Mouse (Mus musculus): ENCODE results near the gene Nrd1. TPM values are rescaled to one million over a fixed set of nuclear protein-coding genes. Genes with fewer than 3 reads are reported as not detected.

Gene Nrd1
- total RNA-seq (2022) = 100 to 1,000 TPM; 134 to 179 (median 159) TPM

DNA sequence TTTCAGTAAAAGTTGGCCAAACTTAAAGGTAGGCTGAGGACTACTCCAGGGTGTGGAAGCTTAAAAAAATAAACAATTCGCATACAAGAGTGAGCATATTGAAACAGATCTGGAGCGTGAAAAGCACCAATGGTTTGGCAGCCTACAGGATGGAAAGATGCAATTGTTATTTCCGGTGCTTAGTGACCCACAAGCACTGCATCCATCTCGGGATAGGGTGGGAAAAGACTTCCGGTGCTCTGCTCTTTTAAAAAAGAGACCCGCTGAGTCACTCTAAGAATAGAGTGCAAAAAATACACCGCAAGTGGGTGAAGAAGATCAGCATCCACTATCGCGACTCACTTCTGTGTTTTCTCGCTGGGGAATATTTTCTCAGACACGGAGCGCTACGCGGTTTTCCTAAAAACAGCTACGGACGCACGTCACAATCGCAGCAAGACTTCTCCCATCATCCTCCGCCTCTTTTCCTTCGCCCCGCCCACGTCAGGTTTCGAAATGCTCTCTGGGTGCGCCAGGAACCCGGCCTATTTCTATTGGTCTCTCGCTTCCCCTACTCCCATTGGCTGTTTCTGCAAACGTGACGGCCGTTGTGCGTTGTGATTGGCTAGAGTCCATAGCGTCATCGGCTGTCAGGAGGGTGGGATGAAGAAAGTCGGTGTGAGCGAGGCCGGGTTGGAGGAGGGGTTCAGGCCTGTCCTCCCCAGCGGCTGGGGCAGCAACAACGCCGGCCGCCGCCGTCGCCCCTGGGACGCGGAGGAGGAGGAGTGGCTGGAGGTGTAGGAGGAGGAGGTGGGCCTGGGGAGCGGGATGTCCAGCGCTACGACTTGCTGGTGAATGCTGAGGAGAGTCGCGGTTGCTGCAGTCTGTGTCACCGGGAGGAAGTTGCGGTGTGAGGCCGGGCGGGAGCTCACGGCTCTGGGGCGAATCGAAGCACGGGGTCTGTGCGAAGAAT, at the start of gene Nrd1:
Gene Nrd1, plus strand, starts transcription at position 657 of the 952 bp plus-strand sequence.
- peak; percentile 98 for DNase-seq (ENCODE audit: low spot score in 2 of 2)

- DNase-seq (ENCODE audit: low spot score in 2 of 2) = no peak
Measured at GRCm38 (mm10) chr4:108951663-108952062, 48.8 kb upstream of the Nrd1 start.

DNA sequence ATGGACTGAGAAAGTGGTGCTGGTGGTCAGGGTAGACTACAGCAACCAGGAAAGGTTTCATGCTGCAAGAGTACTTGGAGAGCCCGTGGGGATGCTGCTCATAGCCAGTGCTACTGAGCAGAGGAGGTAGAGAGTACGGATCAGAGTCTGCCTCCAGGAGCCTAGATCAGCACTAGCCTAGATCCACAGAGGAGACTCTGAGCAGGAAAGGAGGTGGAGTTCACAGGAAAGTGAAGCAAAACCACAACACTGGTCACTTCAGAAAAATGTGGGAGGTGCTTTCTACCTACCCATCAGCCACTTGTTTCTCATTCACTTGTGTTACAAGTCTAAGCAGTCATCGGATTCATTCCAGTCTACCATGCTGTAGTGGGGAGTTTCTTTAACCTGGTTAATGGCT, 40.8 kb upstream of the Nrd1 start:
- no peak for DNase-seq (ENCODE audit: low spot score in 2 of 2)

GRCm38 (mm10) chr4:108960619-108961460, 39.6 kb upstream of the Nrd1 start:
- DNase-seq (ENCODE audit: low spot score in 2 of 2) = no peak

GRCm38 (mm10) chr4:108963017-108963416, 37.4 kb upstream of the Nrd1 start:
- DNase-seq (ENCODE audit: low spot score in 2 of 2) = no peak

- no peak for DNase-seq (ENCODE audit: low spot score in 2 of 2)
Measured at GRCm38 (mm10) chr4:108969517-108969916, 30.9 kb upstream of the Nrd1 start.

DNA sequence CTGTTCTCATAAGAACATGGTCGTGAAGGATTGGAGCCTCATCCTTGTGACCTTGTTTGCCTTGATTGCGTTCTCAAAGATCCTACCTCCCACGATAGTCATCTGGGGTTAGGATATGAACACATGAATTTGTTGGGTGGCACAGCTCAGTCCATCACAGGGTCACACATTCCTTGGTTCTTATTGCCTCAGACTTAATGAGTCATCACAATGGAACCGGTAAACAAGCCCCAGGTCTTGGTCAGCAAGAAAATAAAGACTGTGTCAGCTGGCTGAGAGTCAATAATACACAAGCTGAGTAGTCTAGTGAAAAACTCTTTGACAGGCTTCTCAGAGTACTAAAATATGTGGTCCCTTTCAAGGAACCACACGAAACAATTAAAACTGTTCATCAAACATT, 29.4 kb upstream of the Nrd1 start:
- no peak for DNase-seq (ENCODE audit: low spot score in 2 of 2)

GRCm38 (mm10) chr4:108976458-108977071, 23.9 kb upstream of the Nrd1 start:
- no peak for DNase-seq (ENCODE audit: low spot score in 2 of 2)

DNA sequence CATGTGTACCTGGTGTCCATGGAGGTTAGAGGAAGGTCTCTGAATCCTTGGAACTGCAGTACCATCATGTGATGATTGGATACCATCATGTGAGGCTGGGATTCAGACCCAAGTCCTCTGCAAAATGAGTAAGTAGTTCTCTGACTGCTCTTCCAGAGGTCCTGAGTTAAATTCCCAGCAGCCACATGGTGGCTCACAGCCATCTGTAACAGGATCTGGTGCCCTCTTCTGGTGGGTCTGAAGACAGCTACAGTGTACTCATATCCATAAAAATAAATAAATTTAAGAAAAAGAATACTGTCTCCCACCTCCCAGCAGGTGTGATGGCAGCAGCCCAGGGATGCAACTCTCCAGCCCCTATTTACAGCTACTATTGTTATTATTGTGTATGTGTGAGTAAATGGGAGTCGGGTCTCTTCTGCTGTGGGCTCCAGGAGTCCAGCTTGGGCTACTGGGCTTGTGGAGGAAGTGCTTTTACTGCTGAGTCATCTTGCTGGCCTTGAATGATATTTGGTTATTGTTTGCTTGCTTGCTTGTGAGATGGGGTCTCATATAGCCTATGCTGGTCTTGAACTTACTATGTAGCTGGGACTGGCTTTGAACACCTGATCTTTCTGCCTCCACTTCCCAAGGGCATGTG, 13.5 kb upstream of the Nrd1 start:
- no peak for DNase-seq (ENCODE audit: low spot score in 2 of 2)

DNA sequence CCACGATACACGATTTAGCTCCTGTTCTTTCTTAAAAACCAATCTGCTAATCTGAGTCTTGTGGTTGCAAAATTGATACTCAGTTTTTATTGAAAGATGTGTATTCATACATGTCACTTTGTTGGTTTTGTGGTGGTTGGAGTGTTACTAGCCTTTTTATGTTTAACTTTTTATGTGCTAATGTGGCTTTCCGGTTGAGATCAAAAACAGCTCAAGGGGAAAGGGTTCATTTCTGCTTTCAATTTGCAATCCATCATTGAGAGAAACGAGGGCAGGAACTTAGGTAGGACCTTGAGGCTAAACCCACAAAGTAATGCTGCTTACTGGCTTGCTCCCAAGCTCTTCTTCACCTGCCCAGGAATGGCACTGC, 13.0 kb upstream of the Nrd1 start:
- DNase-seq (ENCODE audit: low spot score in 2 of 2) = no peak

- DNase-seq (ENCODE audit: low spot score in 2 of 2) = no peak
Measured at GRCm38 (mm10) chr4:108989430-108989829, 11.0 kb upstream of the Nrd1 start.

- no peak for DNase-seq (ENCODE audit: low spot score in 2 of 2)
Measured at GRCm38 (mm10) chr4:108990032-108990431, 10.4 kb upstream of the Nrd1 start.

GRCm38 (mm10) chr4:108990571-108990970, 9.9 kb upstream of the Nrd1 start:
- no peak for DNase-seq (ENCODE audit: low spot score in 2 of 2)

GRCm38 (mm10) chr4:108991811-108992210, 8.6 kb upstream of the Nrd1 start:
- DNase-seq (ENCODE audit: low spot score in 2 of 2) = no peak

GRCm38 (mm10) chr4:108992978-108993377, 7.5 kb upstream of the Nrd1 start:
- DNase-seq (ENCODE audit: low spot score in 2 of 2) = no peak

- peak in 1 of 2 experiments; percentile 7 for DNase-seq (ENCODE audit: low spot score in 2 of 2)
Measured at GRCm38 (mm10) chr4:109000961-109001360, 506 bp downstream of the Nrd1 start.

DNA sequence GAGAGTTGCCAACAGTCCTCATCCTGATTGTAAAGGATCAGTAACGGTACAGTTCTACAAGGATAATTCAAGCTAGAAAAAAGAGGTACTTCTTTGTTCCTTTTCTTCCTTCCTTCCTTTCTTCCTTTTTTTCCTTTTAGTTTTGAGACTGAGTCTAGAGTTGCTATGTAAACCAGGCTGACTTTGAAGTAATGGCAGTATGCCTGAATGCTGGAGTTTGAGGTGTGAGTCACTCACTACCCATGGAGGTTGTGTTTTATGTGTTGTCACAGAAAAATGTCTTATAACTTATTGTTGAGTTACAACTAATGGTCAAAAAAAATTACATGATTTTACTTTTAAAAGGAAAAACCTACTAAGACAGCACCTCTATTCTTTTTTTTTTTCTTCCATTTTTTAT, 7.6 kb downstream of the Nrd1 start:
- DNase-seq (ENCODE audit: low spot score in 2 of 2) = no peak

- no peak for DNase-seq (ENCODE audit: low spot score in 2 of 2)
Measured at GRCm38 (mm10) chr4:109014091-109014490, 13.6 kb downstream of the Nrd1 start.

DNA sequence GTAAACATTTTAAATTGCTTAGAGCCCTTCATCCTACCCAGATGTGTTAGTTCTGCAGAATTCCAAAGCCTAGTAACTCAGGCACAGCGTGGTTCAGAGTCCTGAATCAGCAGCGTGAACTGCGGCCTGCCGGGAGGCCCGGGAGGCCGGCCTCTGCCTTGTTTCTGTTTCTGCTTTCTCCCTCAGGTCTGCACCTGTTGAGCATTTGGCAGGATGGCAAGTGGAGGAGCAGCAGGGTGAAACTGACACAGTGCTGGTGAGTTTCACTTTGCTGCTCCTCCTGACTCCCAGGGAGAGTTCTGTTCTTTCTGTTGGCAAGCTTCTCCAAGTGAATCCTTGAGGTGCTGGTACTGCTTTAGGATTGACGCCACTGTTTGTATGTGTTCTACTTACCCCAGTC, 17.0 kb downstream of the Nrd1 start:
- peak; percentile 52 to 56 for DNase-seq (ENCODE audit: low spot score in 2 of 2)

GRCm38 (mm10) chr4:109019301-109019700, 18.8 kb downstream of the Nrd1 start:
- DNase-seq (ENCODE audit: low spot score in 2 of 2) = no peak

DNA sequence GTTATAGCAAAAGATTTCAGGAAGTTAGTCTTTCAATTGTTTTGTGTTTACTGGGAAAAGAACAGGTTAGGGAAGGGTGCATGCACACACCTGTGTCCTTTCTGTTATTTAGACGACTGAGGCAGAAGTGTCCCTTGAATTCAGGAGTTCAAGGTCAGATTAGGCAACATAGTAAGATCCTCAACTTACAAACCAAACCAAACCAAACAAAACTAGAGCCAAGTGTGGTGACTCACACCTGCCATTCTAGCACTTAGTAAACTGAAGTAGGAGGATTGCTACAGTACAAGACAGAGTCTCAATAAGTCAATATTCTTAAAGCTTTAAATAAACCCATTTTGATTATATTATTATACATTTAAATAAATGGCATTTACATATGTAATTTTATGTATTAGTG, 21.5 kb downstream of the Nrd1 start:
- no peak for DNase-seq (ENCODE audit: low spot score in 2 of 2)
